Mouse (Mus musculus) neural tube, embryonic 14.5 days (tissue): ENCODE data around the gene Cox5b. TPM values are rescaled to one million over a fixed set of nuclear protein-coding genes. Genes with fewer than 3 reads are reported as not detected.
"Not testable (repeated sequence)": the region's sequence is repeated elsewhere in the genome, so short reads cannot be mapped to it uniquely, and the experiment has no call there.

ENCODE experiments used
- ATAC-seq: fragments of 200-750 bp; cut with Nextera tagmentation; 2 replicates; pipeline ENCODE4 v1.8.0; 2017; ENCODE audit warnings: low read depth, mild to moderate bottlenecking, moderate TSS enrichment, moderate library complexity
- H3K27ac ChIP-seq: fragments of 300-500 bp; sonication (generic); 2 replicates; pipeline ENCODE4 v1.5.1; 2014; ENCODE audit warnings: low read depth, mild to moderate bottlenecking, control low read depth, low read length, moderate library complexity, mixed read lengths
- H3K27me3 ChIP-seq: fragments of 300-500 bp; sonication (generic); 2 replicates; pipeline ENCODE4 v1.6.1; 2014; ENCODE audit warnings: low read length; ENCODE audit not compliant: control insufficient read depth, insufficient read depth
- H3K36me3 ChIP-seq: fragments of 300-500 bp; sonication (generic); 2 replicates; pipeline ENCODE4 v1.6.1; 2014; ENCODE audit warnings: low read length, mixed read lengths; ENCODE audit not compliant: control insufficient read depth, insufficient read depth
- H3K4me1 ChIP-seq: fragments of 300-500 bp; sonication (generic); 2 replicates; pipeline ENCODE4 v1.6.1; 2014; ENCODE audit warnings: low read length; ENCODE audit not compliant: control insufficient read depth, insufficient read depth
- H3K4me2 ChIP-seq: fragments of 300-500 bp; sonication (generic); 2 replicates; pipeline ENCODE4 v1.6.1; 2014; ENCODE audit warnings: mild to moderate bottlenecking, low read depth, low read length, control low read depth
- H3K4me3 ChIP-seq: fragments of 300-500 bp; sonication (generic); 2 replicates; pipeline ENCODE4 v1.5.1; 2014; ENCODE audit warnings: low read depth, low read length, control low read depth, mixed read lengths
- H3K9ac ChIP-seq: fragments of 300-500 bp; sonication (generic); replicated peaks from 2 replicates; pipeline ENCODE4 v1.6.1; 2014; ENCODE audit warnings: low read depth, mild to moderate bottlenecking, control low read depth, low read length, mixed read lengths
- H3K9me3 ChIP-seq: fragments of 300-500 bp; sonication (generic); 2 replicates; pipeline ENCODE4 v1.6.1; 2016; ENCODE audit warnings: low read length; ENCODE audit not compliant: control insufficient read depth
- WGBS: fragments of 180-500 bp; shearing (Covaris S2); extraction: QIAGEN DNeasy Blood & Tissue Kit; methylation state at CpG from one replicate; pipeline ENCODE4 v1.1.7; 2014; 5-methylcytosine and 5-hydroxymethylcytosine counted together
- polyA plus RNA-seq: library from polyadenylated mRNA; unstranded; fragments of >200 nt; fragmentation: Nextera tagmentation; extraction: Ambion mirVana; gene quantifications from 2 replicates; pipeline ENCODE4 v1.2.1, GENCODE M21; 2014

The Cox5b gene
- polyA plus RNA-seq, 1 experiment from 2014 or later = 834 TPM

DNA sequence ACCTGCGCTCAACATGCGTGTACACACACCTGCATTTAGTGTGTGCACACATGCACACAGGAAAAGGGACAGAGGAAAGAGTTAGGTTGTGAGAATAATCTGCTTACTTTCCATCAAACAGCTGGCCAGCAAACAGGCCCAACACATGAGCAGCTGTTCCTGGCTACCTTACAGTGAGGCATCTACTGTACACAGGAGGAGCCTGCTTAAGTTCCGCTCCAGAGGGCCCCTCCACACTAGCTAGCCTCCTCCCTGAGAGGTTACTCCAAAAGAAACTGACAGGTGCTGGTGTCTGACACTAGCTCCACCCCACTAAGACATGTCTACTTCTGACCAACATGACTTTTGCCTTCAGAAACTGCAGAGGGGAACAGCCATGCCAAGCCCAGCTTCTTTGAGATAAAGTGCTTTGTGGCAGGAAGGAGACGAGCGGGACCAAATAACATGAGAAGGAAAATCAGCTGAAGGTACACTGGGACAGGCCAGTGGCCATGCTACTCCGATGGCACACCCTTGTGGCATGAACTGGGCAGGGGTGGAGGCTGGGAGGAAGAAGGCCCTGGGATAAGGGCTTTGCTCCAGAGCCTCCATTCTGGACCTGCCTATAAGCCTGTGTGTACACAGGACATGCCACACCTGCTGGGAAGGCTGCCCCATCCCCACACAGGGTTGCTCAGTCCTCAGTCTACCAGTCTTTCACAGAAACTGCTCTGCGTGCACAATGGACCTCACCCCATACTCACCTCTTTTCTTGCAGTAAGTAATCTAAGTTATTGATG, 32.4 kb upstream of the Cox5b start:
- H3K27me3 ChIP-seq = no peaks in the 10 kb centered on the region
- H3K4me1 ChIP-seq = no peaks in the 10 kb centered on the region
- no peak overlapping the region for H3K9ac ChIP-seq
- no peaks in the 10 kb centered on the region for H3K36me3 ChIP-seq
- ATAC-seq = no peak
- no peaks in the 10 kb centered on the region for H3K9me3 ChIP-seq
- H3K4me3 ChIP-seq = no peak overlapping the region
- no peak overlapping the region for H3K4me2 ChIP-seq
- WGBS = 85% methylated on average over 7 of the region's 7 CpGs
- H3K27ac ChIP-seq = no peak overlapping the region

DNA sequence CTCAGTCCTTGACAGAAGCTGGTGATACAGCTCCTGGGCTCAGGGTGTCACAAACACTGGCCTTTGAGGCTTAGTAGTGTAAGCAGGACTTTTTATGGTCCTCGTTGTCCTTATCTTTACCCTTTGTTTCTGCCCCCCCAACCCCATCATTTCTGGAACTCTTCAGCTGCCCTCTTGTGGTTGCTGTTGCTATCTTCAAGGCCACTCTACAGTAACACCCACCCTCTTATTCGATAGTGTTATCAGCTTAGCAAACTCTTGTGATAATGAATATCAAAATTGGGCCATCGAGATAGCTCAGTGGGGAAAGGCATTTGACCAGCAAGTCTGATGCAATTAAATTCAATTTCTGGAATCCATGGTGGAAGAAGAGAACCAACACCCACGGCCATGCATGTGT, 26.8 kb upstream of the Cox5b start:
- 77% methylated on average over 4 of the region's 4 CpGs for WGBS
- no peak overlapping the region for H3K27ac ChIP-seq
- H3K4me2 ChIP-seq = no peak overlapping the region
- no peak overlapping the region for H3K4me3 ChIP-seq
- H3K9ac ChIP-seq = no peak overlapping the region
- H3K4me1 ChIP-seq = no peaks in the 10 kb centered on the region
- no peaks in the 10 kb centered on the region for H3K9me3 ChIP-seq
- ATAC-seq = no peak
- H3K27me3 ChIP-seq = no peaks in the 10 kb centered on the region
- no peaks in the 10 kb centered on the region for H3K36me3 ChIP-seq

DNA sequence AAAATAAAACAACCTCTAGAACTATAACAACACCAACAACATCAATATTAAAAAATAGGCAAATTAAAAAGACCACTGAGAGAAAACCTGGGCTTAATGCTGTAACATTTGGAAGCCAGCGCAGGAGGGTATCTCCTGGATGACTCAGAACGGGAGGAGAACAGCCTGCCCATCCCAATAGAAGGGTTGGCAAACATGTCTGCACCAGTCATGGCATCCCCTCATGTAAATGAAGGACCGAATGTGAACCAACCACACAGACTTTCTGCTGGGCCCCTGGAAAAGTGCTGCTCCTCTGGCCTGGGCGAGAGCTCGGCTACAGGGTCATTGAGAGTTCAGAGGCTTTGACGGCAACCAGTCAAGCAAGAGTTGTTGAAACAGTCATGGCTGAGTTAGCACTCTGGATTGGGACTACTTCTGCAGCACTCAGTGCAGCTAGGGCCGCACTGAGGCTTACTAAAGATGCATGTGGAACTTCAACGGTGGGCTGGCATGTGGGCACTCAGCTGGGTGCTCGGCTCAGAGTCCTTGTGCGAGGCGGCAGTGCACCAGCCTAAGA, 26.0 kb upstream of the Cox5b start:
- Histone ChIP-seq H3K4me1 (no peaks in the 10 kb centered on the region), H3K27ac (no peak overlapping the region), H3K36me3 (no peaks in the 10 kb centered on the region), H3K4me3 (no peak overlapping the region), H3K4me2 (no peak overlapping the region), H3K9ac (no peak overlapping the region), H3K27me3 (no peaks in the 10 kb centered on the region), H3K9me3 (no peaks in the 10 kb centered on the region)
- 63% methylated on average over 11 of the region's 11 CpGs for WGBS
- ATAC-seq = no peak

DNA sequence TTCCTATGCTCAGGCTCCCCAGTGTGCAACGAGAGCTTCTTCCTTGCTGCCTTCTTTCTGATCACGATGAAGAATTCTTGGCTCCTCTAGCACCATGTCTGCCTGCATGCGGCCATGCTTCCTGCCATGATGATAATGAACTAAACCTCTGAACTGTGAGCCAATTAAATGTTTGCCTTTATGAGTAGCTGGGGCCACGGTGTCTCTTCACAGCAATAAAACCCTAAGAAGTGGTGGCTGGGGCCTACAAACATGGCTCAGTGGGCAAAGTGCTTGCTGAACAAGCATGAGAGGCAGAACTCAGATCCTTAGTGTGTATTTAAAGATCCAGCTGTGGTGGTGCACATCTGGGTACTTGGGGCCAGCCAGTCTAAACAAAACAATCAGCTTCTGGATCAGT, 25.3 kb upstream of the Cox5b start:
- H3K4me2 ChIP-seq = no peak overlapping the region
- WGBS = 60% methylated on average over 4 of the region's 4 CpGs

DNA sequence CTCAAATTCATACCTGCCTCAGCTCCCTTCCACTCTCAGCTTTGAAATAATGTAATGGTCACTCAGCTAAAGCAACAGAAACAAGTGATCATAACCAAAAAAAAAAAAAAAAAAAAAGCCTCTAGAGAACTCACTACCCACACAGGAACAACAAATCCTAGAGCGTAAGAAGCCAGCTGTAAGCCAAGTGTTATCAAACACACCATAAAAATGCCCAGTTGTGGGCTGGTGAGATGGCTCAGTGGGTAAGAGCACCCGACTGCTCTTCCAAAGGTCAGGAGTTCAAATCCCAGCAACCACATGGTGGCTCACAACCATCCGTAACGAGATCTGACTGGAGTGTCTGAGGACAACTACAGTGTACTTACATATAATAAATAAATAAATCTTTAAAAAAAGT, 23.2 kb upstream of the Cox5b start:
- not testable (repeated sequence) for H3K4me2 ChIP-seq, H3K36me3 ChIP-seq, H3K27ac ChIP-seq, H3K9ac ChIP-seq, ATAC-seq, H3K27me3 ChIP-seq, H3K9me3 ChIP-seq, H3K4me3 ChIP-seq, H3K4me1 ChIP-seq
- 71% methylated on average over 4 of the region's 4 CpGs for WGBS

More for the DNA sequence above, 25.3 kb upstream of the Cox5b start:
- Histone ChIP-seq H3K4me3 (no peak overlapping the region), H3K9ac (no peak overlapping the region), H3K27ac (no peak overlapping the region), H3K27me3 (no peaks in the 10 kb centered on the region), H3K9me3 (no peaks in the 10 kb centered on the region), H3K4me1 (no peaks in the 10 kb centered on the region), H3K36me3 (no peaks in the 10 kb centered on the region)
- no peak for ATAC-seq

DNA sequence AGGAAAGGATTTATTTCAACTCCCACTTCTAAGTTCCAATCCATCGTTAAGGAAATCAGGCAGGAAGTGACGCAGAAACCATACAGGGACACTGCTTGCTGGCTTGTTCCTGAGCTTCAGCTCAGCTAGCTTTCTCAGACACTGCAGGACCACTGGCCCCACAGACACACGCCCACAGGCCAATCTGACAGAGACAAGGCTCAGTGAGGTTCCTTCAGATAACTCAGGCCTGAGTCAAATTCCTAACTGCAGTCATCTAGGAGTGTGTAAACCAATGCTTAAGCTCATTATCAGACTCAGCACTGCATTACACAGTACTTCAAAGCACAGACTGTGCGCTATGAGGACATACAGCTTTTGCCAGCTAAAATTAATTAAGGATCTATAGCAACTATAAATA, 21.0 kb upstream of the Cox5b start:
- WGBS = 77% methylated on average over 4 of the region's 4 CpGs
- H3K4me1 ChIP-seq = no peaks in the 10 kb centered on the region
- no peaks in the 10 kb centered on the region for H3K27me3 ChIP-seq
- no peak overlapping the region for H3K4me3 ChIP-seq
- H3K9me3 ChIP-seq = no peaks in the 10 kb centered on the region
- H3K27ac ChIP-seq = no peak overlapping the region
- no peak for ATAC-seq
- H3K9ac ChIP-seq = no peak overlapping the region
- H3K4me2 ChIP-seq = no peak overlapping the region
- no peaks in the 10 kb centered on the region for H3K36me3 ChIP-seq

DNA sequence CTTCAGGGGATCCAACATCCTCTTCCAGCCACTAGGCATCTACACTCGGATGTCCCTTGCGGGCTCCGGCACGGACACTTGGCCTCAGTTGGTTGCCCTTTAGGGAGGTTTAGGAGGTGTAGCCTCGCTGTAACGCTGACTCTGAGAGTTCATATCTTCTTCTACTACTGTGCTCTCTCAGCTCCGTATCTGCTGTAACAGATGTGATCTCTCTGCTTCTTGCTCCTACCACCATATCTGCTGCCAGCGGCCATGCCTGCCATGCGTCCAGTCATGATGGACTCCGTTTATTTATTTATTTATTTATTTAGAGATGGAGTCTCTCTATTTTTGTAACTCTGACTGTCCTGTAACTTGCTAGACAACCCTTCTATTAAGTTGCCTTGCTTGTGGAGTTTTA, 20.0 kb upstream of the Cox5b start:
- ATAC-seq = no peak
- H3K36me3 ChIP-seq = no peaks in the 10 kb centered on the region
- H3K4me3 ChIP-seq = no peak overlapping the region
- no peak overlapping the region for H3K27ac ChIP-seq
- H3K4me2 ChIP-seq = no peak overlapping the region
- no peaks in the 10 kb centered on the region for H3K27me3 ChIP-seq
- H3K9ac ChIP-seq = no peak overlapping the region
- H3K4me1 ChIP-seq = no peaks in the 10 kb centered on the region
- WGBS = 93% methylated on average over 10 of the region's 10 CpGs
- H3K9me3 ChIP-seq = no peaks in the 10 kb centered on the region

DNA sequence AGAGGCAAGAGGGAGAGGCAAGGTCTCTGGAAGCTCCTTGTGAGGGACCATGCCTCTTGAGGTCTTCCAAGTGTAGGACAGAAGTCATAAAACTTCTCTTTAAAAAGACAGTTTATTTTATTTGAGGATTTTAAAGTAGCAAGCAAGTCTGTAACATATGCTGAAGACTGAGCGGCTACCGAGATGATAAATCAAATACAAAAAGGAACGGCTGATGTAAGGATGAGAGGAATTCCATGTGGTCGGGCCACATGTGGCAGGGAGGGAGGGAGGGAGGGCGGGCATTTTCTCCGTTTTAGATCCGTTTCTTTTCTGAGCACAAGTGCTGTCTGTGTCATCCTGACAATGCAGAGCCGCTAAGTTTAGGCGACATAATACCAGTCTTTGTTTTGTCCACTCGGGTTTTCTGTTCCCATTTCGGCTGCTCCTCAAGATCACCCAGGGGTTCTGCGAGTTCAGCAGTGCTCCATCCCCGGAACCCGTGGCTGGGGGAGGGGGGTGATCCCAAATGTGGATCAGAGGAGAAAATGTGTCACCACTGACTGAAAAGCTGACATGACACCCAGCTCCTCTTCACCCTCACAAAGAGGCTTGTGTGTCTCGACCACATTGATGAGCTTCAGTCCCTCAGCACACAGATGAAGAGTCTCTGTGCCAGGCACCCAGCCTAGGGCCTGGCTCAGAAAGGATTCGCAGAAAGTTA, 18.4 kb upstream of the Cox5b start:
- 46% methylated on average over 16 of the region's 16 CpGs for WGBS
- Histone ChIP-seq H3K4me1 (no peaks in the 10 kb centered on the region), H3K27me3 (no peaks in the 10 kb centered on the region), H3K36me3 (no peaks in the 10 kb centered on the region), H3K4me3 (no peak overlapping the region), H3K27ac (no peak overlapping the region), H3K9me3 (no peaks in the 10 kb centered on the region), H3K4me2 (no peak overlapping the region), H3K9ac (no peak overlapping the region)
- ATAC-seq = no peak

DNA sequence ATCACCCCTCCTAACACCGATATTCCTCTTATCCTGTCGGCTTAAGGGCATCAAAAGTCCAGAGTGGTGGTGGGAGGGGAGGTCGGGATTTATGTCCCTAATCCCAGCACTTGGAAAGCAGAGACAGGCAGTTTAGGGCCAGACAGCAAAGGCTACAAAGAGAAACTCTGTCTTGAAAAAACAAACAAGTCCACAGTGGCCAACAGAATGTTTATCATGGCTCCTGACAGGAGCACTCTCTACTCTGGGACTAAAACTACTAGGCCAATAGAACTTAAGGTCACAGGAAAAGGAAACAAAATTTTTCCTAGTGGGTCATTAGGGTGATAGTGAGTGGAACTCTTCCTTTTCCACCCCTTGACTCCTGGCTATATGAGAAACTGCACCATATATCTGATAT, 16.3 kb upstream of the Cox5b start:
- Histone ChIP-seq H3K4me2 (no peak overlapping the region), H3K9ac (no peak overlapping the region), H3K27ac (no peak overlapping the region), H3K27me3 (no peaks in the 10 kb centered on the region), H3K4me1 (no peaks in the 10 kb centered on the region), H3K9me3 (no peaks in the 10 kb centered on the region), H3K36me3 (no peaks in the 10 kb centered on the region), H3K4me3 (no peak overlapping the region)
- 63% methylated on average over 3 of the region's 3 CpGs for WGBS
- ATAC-seq = no peak
